Mouse (Mus musculus) T-helper 1 cell (primary cell): Measurements from ENCODE around the gene Trrap.

Experiments used
- in situ Hi-C: fragments of 300-600 bp; cut with MboI, MseI; formaldehyde crosslinking; loops from one replicate; pipeline ENCODE4 v1.15.1; 2025; ENCODE audit warnings: high pct_unique_total_duplicates

The Trrap gene

DNA sequence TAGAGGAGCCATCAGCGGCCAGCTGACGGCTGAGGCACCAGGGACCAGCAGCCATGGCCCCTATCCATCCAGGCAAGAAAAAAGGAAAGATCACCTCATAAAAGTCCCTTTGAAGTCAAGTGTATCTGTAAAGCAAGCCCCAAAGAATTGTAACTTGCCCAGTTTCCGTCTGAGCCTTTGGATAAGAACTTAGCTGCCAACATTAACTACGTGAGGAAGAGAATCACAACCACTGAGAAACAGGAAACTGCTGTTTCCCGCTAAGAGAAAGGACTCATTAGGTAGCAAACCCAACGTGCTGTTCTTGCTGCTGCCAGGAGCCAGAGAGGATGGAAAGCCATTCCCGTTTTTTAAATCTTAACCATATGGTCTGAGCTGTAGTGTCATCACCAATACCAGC, 103.2 kb downstream of the Trrap start:
- in situ Hi-C loops, result no loop called here

DNA sequence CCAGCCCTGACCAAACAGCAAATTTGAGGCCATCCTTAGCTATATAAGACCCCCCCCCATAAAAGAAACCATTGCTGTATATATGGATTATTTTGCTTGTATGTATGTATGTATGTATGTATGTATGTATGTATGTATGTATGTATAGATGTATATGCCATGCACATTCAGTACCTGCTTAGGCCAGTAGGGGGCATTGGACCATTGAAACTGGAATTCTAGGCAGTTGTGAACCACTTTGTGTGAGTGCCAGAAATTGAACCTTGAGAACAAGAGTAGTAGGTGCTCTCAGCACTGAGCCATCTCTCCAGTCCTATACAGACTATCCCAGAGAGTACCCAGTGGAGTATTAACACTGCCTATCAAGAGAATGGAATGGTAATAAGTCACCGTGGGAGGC, 104.2 kb downstream of the Trrap start:
- in situ Hi-C loops, result no loop called here

DNA sequence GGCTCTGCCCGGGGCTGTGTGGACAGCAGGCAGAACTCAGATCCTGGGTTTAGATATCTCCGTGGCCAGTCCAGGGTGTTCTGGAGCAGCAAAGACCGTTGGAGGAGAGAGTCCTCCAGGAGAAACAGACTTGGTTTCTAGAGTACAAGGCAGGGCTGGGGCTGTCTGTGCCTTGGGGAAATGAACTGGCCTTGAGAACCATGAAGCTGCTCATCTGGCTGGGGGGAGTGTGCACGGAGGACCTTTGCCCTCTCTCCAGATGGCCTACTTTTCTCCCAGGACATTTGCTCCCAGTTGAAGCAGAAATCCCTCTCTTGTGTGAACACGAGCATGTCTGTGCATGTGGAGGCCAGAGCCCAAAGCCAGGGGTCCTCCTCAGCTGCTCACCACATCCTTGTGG, 104.8 kb downstream of the Trrap start:
- in situ Hi-C loops, result no loop called here

DNA sequence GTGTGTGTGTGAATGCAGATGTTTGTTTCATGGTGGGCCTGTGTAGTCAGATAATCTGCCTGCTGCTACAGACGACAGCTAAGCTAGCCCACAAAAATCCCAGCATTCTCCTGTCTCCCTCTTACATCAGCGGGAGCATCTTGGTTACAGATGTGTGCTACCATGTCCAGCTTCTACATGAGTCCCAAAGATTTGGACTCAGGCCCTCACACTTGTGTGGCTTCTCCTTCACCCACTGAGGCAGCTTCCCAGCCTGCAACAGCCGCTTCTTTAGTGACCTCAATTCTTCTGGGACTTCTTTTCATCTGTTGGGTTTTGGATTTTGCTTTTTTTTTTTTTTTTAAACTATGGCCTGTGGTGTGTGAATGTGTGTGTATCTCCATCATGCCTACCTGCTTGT, 105.3 kb downstream of the Trrap start:
- in situ Hi-C loops, result no loop called here

DNA sequence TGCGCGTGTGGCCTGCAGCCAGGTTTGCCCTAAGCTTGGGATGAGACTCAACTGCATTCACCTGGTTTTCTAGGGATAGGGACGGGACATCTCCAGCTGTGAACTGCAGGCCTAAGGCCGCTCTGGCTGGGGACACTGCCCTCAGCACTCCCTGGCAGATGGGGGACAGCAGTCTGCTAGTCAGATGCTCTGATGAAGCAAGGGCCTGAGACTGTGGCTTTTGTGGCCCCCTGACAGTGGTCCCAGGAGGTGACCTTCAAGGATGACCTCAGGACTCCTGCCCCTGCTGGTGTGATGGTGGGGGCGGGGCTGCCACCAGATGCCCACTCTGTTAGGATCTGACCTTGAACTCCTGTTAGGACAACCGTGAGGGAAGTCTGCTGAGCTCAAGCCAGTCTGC, 107.7 kb downstream of the Trrap start:
- in situ Hi-C loops, result no loop called here

DNA sequence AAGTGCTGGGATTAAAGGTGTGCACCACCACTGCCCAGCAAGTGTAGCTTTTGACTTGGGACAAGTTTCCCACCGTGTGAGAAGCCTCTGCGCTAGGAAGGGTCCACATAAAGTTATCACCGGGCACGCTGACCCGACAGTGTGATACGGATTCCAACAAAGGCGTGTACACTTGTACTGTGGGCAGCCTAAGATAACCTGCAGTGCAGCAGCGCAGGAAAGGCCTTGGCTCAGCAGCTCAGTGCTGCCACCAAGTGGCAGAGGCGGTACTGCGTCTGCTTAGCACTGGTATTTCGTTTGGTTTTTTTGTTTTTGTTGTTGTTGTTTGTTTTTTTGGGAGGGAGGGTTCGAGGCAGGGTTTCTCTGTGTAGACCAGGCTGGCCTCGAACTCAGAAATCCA, 108.4 kb downstream of the Trrap start:
- in situ Hi-C loops, result no loop called here

DNA sequence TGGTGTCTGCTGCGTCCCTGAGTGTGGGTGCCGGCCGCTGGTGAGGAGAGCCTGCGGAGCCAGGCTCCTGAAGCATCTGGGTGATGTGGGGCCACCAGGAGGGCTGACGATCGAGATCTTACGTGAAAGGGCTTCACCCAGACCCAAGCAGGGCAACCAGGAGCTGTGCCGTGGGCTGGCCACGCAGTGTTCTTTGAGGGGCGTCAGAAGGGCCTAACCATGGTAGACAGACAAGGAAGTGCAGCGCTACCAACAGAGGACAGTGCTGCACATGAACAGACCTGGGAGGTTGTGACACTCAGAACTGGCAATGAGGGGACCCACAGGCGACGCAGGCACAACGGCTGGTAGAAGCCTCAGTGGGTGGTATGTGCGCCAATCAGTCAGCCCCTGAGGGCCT, 109.5 kb downstream of the Trrap start:
- in situ Hi-C loops, result no loop called here

DNA sequence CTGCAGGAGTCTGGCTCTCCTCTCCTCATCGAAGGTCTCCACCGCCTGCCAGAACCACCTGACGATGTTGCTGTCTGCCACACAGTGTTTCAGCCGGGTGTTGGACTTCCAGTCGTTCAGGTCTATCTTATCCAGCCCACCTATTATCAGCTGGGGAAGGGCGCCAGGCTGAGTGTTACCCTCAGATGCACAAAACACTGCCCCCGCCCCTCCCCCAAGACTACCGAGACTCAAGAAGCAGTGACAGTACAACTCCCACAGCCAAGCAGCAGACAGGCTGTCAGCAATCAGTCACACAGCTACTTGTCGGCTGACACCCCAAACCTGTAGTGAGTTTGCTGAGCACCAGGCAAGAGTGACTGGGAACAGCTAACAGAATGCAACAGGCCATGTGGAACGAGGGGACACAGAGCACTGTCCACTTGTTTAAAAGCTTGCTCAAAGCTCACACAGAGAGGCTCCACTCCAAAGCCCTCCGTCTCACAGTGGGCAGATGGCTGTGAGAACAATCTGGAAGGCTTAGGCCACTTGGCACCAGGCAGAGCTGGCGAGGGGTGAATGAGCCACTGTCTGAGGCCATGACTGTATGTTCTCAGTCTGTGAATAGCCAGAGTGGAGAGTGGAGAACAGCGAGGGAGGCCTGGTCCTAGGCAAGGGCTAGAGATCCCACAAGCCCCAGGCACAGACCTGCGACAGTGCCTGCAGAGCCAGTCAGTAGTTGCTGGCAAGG, 114.3 kb downstream of the Trrap start:
- in situ Hi-C loops, result loop anchor here (5.0 kb wide), 1 partner anchor 360 kb away; no protein-coding TSS in a partner anchor

DNA sequence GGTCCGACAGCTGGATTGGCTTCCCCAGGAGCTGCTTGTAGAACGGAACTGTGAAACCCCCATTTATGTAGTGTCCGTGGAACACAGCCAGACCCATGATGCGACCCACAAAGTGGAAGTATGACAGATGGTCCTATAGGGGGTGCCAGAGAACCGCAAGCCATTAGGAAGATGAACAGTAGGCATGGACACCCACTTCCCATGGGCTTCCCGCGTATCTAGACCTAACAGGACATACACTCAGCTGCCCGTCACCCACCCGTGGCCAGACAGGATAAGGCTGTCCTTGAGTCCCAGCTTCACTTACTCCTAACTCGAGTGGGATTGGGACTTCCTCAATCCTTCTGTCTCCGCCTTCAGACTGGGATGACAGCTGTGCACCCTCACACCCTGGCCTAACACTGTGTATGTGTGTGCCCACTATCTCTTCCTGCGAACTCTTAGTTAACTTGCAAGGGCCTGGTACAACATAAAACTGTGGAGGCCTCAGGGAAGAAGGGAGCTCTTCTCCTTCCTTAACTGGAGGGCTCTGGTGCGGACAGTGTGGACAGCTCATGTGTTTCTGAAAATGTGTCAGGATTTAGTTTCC, 117.2 kb downstream of the Trrap start:
- in situ Hi-C loops, result loop anchor here (5.0 kb wide), 1 partner anchor 362 kb away; no protein-coding TSS in a partner anchor

DNA sequence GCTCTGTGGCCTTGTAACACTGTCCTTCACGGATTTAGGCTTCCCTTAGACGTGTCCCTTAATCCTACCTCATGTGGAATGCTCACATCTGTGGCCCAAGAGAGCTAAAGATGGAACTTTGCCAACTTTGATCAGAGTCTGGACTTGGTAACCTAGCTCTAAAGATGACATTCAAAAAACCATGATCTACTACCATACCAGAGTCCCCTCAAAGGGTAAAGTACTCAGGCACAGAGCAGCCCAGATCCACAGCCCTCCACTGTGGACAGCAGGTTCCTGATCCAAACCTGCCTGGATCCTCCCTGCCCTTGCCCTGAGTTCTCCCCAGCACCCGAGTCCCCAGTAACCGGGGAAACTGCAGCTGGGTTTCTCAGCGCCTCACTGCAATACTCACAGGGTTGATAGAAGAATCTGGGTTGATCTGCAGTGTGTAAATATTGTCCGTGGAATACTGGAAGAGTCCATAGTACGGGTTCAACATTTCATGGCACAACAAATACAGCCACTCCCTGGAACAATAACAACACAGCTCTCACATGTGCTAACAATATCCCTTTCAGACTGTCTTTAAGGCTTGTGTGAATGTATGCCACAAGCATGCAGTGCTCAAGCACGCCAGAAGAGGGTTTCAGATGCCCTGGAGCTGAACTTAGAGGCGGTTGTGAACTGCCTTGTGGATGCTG, 118.6 kb downstream of the Trrap start:
- in situ Hi-C loops, result no loop called here

DNA sequence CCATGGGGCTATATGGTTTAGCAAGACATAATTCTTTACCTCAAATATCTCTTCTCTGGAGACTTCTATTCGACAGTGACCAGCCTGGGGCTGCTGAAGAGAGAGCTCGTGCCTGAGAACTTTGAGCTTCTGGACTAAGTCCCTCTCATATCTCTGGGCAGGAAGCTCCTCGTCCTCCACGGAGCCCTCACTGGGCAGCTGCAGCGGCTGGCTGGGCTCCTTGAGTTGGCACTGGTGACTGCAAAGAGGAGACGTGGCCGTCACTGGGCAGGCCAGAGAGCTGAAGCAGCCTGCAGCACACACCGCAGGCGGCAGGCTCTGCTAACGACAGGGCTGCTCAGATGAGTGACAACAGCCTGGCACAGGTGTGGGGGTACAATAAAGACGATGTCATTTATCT, 123.7 kb downstream of the Trrap start:
- in situ Hi-C loops, result no loop called here

DNA sequence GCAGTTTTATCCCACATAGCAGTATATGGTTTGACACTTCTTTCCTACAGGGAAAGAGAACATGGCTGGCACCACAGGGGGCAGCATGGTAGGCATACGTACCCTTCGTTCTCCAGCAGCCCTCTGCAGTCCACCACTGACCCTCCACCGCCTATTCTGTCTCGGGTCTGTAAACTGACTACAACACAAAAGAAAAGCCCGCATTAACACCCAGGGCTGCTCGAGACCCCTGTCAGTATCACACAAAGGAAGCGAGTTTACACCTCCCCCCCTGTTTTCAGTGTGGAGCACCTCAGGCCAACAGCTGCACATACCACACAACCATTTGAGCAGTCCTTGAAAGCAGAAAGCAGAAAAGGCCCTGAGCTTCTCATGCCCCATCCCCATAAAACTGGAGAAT, 130.3 kb downstream of the Trrap start:
- in situ Hi-C loops, result no loop called here

DNA sequence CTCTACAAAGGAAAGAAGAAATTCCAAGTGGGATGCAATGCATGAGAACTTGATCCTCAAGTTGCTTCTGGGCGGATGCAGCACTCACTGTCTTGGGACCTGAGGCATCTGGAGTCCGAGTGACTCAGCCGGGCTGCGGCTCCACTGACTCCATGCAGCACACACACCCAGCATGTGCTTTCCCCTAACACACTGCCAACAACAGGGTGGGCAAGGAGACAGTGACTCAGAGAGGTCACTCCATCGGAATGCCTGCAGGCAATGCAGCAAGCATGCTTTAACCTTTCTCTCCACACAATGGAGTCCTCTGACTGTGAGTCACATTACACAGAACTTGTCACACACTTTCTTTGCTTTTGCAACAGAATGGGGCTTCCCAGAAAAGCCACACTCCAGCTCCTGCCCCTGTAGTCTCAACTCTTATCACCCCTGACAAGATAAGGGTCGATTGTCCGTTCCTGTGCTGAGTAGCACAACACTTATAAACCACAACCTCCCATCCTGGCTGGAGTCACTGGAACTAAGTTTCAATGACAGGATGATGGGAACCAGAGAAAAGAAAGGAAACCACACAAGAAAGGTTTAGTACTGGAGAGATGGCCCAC, 131.0 kb downstream of the Trrap start:
- in situ Hi-C loops, result no loop called here

DNA sequence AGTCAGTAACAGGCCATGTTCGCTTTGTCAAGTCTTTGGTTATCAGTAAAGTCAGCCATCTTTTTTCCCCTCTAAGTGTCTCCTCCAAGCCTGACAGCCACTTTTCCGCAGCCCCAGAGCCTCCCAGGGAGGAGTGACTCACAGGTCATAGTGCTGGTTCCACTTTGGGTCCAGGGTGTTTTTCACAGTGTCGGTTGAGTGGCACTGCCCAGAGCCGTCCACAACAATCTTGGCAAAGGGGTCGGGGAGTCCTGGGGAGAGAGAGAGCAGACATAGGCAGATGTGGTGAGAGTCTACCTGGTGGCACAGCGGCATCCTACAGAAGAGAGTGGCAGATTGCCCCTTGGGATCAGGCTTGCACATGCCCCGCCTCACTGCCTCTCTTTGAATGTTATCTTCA, 133.5 kb downstream of the Trrap start:
- in situ Hi-C loops, result no loop called here

DNA sequence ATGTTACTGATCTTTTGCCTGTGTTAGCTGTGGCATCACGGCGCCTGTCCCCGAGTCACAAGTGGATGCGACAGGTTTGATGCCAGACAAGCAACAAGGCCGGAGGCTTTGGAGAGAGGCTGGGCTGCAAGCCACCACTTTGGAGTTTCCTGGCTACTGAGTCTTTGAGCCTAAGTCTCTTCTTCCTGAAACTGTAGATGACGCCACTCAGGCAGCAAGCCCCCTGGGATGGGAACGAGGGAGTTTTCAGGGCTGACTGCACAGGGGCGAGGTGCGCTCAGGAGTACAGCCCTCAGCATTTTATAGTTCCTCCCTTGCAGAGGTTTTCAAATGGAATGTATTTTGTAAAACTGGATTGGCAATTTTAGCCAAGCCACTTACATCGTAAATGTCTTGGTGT, 134.3 kb downstream of the Trrap start:
- in situ Hi-C loops, result no loop called here

DNA sequence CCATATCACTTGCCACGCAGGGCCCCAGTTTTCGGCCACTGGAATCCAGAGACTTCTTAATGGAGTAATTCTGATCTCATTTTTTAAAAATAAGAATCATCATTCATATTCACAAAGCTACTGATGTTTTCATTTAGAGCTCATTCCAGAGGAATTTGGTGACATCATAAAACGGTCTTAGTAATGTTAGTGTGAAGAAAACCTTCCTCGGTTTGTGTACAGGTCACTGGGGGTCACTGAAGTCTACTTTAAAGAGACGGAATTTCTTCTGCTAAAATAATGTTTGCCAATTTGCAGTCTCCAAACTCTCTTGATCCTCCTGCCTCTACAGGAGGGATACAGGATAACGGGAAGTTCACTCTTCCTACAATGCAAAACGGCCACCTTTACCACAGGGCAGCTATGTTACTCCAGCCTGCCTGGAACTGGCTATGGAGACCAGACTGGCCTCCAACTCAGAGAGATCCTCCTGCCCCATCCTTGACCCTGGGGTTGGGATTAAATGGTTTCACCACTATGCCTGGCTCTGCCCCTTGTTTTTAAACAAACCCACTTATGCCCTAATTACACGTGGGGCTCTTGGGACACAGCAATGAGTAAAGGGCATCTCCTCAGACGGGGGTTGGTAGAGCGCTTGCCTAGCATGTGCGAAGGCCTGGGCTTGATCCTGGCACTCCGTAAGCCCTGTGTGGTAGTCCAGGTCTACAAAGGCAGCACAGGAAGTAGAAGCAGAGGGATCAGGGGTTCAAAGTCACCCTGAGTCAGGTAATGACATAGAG, 137.0 kb downstream of the Trrap start:
- in situ Hi-C loops, result no loop called here

DNA sequence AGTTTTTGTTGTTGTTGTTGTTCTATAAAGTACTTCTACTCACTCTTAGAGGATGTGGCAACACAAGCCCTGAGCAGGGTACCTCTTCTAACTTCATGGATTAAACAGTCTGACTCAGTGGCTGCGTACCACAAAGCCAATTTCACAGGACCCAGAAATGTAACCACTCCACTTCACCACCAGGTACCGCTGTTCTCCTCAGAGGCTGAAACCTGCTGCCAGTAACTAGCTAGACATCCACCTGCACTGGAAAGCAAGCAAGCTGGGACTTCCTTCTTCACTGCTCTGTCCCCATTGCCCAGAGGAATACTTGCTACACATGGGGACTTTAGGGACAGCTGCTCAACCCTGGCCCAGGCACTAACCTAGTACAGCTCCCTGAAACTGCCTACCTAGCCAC, 140.1 kb downstream of the Trrap start:
- in situ Hi-C loops, result no loop called here
